Mouse (Mus musculus) MEL-GATA-1-ER (cell line): ENCODE measurements around the gene Shisa2.

Experiments used
- DNase-seq: peaks from one replicate; pipeline ENCODE4 v3.0.0-alpha.2; 2012; ENCODE audit warnings: low read depth; ENCODE audit errors: extremely low read depth

The Shisa2 gene

DNA sequence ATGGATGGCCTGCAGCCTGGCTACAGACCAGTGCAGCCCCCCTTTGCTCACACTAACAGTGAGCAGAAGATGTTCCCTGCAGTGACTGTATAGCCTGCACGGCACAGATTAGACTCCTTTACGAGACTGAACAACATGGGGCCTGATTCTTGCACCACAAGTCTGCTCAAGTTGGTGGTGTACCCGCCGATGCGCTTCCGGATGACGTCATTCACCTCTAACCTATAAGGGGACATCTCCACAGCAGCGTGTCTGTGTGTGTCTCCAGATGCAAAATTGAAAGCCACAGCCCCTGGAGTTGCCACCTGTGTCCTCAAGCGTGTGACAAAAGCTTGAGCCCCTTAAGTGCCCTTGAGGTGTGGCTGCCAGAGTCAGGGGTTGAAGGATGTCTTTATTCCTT is 5.0 kb downstream of the Shisa2 start:
- DNase-seq = no peak

DNA sequence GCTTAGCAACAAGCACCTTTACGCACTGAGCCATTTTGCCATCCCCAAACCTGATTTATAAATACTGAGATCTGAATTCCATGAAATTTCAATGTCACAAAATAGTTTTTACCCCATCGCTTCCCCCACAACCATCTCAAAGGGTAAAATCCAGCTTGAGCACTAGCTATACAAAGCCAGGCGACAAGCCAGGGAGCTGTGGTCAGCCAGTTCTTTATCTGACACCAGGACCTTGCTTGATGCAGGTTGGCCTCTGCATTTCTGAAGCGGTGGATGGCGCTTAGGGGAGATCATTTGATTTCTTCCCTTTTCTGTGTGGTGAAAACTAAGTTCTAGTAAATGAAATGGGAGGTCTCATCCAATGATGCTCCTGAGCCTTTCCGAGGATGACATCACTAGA is 7.0 kb downstream of the Shisa2 start:
- no peak for DNase-seq

DNA sequence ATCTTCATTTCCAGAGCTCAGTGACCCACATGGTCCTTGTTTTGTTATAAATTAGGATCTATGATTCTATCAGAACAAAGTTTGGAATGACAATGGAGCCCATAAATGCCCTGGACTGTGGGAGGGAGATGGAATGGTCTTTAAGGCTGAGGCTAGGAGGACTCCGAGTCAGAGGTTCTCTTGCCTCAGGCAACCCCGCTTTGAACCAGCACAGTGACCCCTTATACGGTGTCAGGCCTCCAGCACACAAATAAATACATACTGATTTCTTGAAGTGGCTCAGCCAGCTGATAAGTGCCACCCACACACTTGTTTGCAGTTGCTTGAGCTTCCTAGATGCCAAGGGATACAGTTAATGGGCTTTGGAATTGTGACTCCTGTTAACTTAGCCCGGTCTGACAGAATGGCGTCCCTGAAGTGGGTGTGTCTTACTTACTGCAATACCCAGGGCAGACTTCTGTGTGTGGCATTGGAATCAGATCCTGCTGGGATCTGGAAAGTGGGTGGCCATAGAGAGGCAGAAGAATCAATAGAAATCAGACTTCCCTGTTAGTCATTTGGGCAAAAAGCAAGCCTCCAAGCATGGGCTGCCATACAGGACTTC is 8.3 kb downstream of the Shisa2 start:
- DNase-seq = no peak

DNA sequence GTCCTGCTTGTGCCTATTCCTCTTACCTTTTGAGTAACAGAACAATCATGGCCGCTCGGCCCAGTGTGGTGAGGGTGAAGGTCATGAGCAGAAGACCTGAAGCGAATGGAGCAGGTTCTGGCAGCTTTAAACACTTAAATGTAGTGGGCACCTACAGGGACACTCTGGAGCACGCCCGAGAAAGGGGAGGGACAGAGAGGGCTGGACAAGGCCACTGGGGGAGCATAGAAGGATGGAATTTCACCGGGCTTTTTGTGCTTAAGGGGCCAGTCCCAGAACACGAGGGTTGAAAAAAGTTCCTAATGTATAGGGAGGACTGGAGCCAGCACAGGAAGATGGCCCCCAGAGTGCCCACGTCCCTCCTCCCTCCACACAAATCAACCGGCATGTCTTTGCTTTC is 8.9 kb downstream of the Shisa2 start:
- DNase-seq = no peak

DNA sequence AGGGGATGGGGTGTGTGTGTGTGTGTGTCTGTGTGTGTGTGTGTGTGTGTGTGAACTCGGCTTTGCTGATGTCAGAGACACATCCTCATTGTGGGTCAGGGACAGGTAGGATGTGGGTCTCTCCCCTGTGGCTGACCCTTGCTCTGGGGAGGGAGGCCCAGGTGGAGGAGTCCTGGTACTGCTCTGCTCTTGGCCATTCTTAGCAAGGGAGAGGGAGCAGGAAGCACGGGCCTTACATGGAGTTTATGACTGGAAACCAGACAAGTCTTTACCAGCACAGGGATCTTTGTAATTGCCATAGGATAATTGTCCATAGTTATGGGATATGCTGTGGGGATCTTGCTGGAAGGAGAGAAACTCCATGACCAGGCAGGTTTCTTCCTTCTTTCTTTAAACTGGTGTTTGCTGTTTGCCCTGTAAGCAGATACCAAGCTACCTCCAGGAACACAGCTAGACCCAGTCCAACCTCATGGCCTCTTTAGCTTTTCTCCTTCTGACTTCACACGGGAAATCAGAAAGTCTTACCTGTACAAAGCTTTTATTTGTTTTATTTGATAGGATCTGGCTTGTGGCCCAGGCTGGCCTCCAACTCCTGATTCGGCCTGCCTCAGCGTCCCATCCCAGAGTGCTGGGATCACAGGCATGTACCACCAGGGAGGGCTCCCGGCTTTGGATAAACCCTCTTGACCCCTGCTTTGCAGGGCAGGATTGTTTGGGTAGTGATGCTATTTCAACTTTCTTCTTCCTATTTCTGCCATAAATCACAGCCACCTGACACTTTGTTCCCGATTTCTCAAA is 14.0 kb downstream of the Shisa2 start:
- DNase-seq = no peak

DNA sequence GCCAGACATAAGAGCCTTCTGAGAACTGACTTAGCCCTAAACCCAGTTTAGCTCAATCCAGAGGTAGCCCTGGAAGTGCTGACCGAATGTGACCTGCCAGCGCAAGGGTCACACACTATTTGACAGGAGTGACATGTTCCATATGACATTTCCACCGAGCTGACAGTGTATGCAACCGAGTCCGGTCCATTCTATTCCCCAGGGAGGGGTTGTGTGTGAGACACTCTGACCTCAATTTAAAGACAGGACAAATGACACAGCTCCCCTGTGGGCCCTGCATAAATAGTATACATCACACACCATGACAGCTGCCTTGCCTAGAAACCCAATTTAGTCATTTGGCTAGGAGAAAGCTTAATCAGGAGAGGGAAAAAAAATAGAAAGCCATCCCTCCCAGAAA is 16.7 kb downstream of the Shisa2 start:
- no peak for DNase-seq

DNA sequence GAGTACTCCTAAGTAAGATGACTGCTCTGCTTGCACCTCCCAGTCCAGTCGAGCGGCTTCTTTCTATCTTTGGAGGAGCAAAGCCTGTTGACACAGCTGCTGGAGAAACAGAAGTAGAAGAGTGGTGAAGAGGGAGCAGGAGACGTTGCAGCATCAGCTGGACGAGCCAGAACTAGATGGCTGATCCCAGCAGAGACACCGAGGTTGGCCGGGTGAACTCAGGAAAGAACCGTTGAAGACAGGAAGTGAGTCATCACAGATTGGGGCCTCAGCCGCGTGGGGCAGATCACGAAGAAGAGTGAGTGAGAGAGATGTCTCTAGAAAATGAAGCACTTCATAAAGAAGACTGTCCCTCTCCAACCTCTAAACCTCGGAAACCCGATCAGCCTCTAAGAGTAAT is 18.5 kb downstream of the Shisa2 start:
- peak; percentile 8 for DNase-seq

DNA sequence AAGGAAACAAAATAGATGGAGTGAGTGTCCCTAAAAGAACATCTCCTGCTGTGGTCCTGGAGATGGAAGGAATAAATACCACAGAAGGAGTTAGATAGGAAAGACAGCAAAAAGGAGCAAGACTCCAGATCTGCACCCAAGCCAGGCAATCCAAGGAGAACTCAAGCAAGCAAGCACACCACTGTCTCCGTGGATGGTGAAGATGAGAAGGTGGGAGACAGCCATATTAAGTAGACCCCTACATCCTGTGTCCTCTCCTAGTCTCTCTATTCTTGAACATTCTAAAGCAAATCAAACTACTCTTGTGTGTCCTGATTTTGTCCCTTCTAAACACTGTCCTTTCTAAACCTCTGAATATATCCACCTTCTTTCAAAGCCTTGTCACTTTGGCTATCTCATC is 19.1 kb downstream of the Shisa2 start:
- no peak for DNase-seq

DNA sequence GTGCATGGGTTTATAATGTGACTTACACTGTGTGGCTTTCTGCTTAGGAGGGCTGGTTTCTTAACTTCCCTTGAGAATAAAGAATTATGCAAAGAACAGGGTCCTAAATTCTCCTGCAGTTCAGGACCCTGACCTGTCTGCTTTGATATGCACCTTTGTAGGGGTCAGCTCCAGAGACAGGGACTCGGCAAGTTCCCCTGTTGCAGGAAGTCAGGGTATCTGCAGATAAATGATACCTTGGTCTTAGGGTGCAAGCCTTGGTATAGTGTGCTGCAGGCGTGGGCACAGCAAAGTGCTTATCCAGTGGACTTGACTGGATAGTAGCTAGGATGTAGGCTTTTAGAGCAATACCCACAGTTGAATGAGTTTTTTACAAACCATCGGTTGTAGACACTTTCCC is 19.8 kb downstream of the Shisa2 start:
- no peak for DNase-seq

DNA sequence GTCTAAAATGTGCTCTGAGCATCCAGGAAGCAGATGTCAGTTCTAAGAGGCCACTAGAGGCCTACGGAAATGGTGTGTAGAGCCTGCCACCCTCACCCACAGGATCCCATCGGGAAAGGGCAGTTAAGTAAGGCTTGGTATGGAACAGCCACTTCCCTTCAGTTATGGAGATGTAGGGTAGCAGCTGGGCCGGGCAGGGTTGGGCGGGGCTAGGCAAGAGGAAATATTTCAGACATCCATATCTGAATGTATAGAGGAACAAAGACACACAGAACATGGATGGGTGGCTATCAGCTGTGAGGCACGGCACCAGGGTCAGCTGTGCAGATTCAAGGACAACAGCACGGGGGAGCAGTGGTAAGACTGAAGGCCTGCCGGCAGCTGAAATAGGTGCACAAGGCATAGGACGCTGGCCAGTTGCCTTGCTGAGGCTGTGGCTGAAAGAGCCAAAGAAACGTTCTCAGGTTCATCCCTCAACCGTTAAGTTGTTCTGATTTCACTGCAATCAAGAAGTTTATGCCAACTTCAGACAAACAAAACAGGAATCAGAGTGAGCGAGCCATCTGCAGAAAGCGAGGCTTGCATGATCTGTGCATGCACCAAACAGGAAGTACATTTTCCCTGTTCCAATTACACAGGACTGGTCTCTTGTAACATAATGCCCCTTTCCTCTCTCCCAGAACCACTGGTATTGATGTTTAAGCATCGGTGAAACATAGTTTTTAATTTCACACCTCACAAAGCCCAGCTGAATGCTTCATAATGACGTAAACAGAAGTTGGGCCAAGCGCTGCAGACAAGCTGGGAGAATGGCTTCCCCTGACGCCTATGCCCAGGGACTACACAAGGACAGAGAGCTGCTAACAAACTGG is 22.0 kb downstream of the Shisa2 start:
- DNase-seq = no peak

DNA sequence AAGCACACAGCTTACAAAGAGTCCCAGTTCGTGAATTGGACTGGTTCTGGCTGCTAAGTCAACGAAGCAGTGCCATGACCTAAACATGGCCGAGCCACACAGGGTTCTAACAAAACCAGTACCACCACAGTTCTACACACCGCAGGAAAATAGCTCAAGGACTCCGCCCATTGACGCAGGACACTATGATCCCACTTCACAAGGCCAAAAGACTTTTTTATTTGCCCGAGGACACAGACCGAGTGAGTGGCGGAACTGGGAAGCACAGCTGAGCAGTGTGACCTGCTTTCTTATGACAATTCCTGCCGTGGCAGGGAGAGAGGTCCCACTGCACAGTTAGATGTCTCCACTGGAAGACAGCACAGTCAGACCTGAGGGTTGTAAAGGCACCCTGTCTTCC is 23.5 kb downstream of the Shisa2 start:
- no peak for DNase-seq

DNA sequence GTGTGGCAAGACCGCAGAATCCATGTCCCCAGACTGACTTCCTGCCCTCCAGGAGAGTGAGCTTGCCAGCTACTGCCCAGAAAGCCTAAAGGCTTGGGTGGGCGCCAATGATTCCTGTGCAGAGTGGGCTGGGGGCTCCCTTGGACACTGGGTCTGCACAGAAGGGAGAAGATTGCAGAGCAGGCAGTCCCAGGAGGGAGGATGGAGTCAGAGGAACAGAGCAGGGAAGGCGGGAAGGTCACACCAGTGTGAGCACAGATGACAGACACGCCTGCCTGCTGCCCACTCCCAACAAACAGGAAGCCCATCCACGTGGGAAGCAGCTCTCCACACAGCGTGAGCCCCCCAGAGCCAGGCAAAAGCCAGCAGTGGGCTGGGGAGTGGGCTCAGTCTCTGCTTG is 24.2 kb downstream of the Shisa2 start:
- DNase-seq = no peak

DNA sequence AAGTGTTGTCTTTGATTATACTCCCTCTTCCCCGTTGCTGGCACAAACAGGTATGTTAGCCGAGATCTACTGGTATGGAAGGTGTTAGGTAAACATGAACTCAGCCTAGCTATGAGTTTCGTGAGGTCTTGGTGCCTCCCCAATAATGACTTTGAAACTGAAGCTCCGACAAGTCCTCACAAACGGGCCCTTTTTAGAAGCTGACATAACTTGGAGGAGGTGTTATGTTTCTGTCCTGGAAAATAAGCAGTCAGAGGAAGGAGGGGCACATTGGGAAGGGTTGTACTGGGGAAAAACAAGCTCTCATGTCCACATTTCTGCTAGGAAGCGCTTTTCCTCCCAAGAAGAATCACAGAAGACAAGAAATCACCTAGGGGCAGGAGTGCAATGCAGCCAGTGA is 31.5 kb downstream of the Shisa2 start:
- no peak for DNase-seq

DNA sequence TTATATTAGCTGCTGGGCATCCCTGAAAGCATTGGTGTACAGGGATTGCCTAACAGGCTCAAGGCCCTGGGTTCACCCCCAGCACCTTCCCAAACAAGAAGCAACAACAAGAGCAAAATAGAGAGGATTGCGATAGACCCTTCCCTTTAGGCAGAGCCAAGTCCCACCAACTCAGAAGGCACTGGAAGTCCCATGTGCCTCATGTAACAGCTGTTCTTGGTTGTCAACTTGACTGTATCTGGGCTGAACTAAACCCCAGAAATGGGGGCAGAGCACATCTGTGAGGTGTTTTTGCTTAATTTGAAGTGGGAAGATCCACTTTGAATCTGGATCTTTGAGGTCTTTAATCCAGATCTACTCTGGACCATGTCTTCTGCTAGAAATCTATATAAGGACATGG is 32.0 kb downstream of the Shisa2 start:
- no peak for DNase-seq

DNA sequence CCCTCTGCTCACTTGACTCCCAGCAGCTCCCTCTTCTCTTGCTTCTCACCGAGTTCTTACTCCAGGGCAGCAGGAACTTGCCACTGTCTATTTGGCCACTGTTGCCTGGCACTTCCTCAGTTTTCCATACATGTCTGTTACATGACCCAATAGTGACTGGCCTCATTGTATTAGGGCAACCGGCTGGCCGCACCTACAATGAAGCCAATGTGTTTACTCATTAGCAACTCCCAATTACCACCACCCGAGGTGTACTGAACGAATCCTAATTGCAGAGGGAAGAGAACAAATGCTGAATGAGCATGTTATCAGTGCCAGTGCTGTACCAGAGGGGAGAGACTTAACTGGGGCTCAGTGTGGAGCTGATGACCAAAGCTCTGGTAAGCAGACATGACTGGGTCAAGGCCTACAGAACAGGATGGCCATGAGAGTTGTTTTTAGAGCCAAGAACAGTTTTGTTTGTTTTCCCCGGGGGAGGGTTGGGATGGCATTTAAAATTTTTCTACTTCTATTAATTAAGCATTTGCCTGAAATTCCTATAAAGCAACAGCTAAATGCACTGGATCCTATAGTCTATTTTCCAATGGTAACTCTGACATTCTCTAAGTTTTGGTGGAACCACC is 47.9 kb downstream of the Shisa2 start:
- no peak for DNase-seq

DNA sequence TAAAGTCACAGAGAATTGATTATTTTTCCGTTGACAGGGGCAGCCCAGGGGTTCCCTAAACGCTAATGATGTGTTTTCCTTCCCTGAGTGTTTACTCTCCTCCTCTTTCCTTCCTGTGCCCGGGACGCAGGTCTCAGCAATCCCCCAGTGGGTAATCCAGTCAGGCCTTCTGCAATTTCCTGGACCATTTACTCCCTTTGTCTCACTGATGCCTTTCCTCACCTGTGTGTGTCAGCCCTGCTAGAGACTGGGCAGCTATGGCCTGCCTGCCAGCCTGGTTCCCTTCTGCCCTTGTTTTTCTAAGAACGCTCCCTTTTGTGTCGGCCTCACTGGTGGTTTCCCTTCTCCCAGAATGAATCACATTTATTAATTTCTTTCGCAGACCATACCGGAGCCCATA is 49.4 kb downstream of the Shisa2 start:
- DNase-seq = no peak

DNA sequence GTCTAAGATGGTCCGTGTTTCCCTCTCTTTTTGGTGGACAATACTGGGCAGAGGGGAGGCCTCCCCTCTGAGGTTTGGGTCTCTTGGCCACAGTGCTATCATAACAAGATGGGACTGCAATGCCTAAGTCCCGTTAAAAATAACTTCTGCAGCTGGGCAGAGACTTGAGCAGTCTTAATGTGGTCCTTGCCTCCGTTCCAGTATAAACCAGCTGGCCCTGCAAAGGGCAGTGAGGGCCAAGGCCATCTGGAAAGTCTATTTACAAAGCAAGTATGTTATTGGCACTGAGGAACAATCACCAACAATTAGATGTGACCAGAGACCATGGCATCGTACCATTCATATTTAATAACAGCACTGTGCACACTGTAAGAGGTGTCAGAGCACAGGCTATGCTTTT is 50.2 kb downstream of the Shisa2 start:
- no peak for DNase-seq

DNA sequence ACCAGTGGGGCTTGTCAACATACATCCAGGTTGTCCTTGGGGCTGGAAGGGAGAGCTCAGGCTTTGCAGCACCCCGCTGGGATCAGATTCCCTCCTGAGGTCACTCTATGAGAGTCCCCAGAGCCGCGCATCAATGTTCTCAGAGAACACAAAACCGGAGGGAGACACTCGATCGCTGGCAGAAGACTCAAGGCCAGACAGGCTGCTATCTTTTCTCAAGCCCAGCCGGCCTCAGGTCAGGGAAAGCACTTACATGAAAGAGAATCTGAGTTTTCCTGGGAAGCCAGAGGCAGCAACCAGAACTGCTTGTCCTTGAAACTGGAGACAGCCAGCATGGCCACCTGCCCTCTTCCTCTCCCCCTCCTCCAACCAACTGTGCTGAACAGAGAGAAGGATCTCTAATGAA is 52.5 kb downstream of the Shisa2 start:
- DNase-seq = no peak
